Mouse (Mus musculus): ENCODE data around the gene Vmn1r239-ps. TPM values are rescaled to one million over a fixed set of nuclear protein-coding genes. Genes with fewer than 3 reads are reported as not detected.
"Not testable (repeated sequence)": the region's sequence is repeated elsewhere in the genome, so short reads cannot be mapped to it uniquely, and the experiment has no call there.

Vmn1r239-ps gene
- polyA plus RNA-seq (2014; fragmentation: Nextera tagmentation; extraction: Ambion mirVana): not detected in 2 replicates

GRCm38 (mm10) chrX:147453610-147454009 is at the start of gene Vmn1r239-ps:
Gene Vmn1r239-ps, minus strand, starts transcription at chrX:147453710.
- H3K27me3 ChIP-seq (ENCODE audit: control insufficient read depth, insufficient read depth, low read length); H3K9ac ChIP-seq (ENCODE audit: low read length); H3K36me3 ChIP-seq (ENCODE audit: control insufficient read depth, insufficient read depth, low read length); H3K4me2 ChIP-seq (ENCODE audit: low read depth); H3K27ac ChIP-seq (ENCODE audit: low read depth, low read length); H3K4me3 ChIP-seq (ENCODE audit: low read depth, low read length); ATAC-seq (ENCODE audit: insufficient read depth, low FRiP score, low TSS enrichment); DNase-seq (ENCODE audit: low spot score); H3K4me1 ChIP-seq (ENCODE audit: control insufficient read depth, insufficient read depth, low read length); H3K9me3 ChIP-seq (ENCODE audit: control insufficient read depth, low read length): not testable (repeated sequence)
- 82% methylated on average over 1 of the region's 1 CpGs for WGBS

GRCm38 (mm10) chrX:147489551-147489950 is 36.0 kb upstream of the Vmn1r239-ps start:
- Histone ChIP-seq H3K4me3 (ENCODE audit: low read depth, low read length) (no peak overlapping the region), H3K4me1 (ENCODE audit: control insufficient read depth, insufficient read depth, low read length) (no peaks in the 10 kb centered on the region), H3K9me3 (ENCODE audit: control insufficient read depth, low read length) (no peaks in the 10 kb centered on the region), H3K9ac (ENCODE audit: low read length) (no peak overlapping the region), H3K36me3 (ENCODE audit: control insufficient read depth, insufficient read depth, low read length) (no peaks in the 10 kb centered on the region), H3K4me2 (ENCODE audit: low read depth) (no peak overlapping the region), H3K27me3 (ENCODE audit: control insufficient read depth, insufficient read depth, low read length) (no peaks in the 10 kb centered on the region), H3K27ac (ENCODE audit: low read depth, low read length) (no peak overlapping the region)
- DNase-seq (ENCODE audit: low spot score) (no peak), ATAC-seq (ENCODE audit: insufficient read depth, low FRiP score, low TSS enrichment) (no peak)
- WGBS: 88% methylated on average over 2 of the region's 2 CpGs

- ATAC-seq (ENCODE audit: insufficient read depth, low FRiP score, low TSS enrichment) (no peak), DNase-seq (ENCODE audit: low spot score) (no peak)
- Histone ChIP-seq H3K9me3 (ENCODE audit: control insufficient read depth, low read length) (no peaks in the 10 kb centered on the region), H3K4me2 (ENCODE audit: low read depth) (no peak overlapping the region), H3K36me3 (ENCODE audit: control insufficient read depth, insufficient read depth, low read length) (no peaks in the 10 kb centered on the region), H3K27ac (ENCODE audit: low read depth, low read length) (no peak overlapping the region), H3K9ac (ENCODE audit: low read length) (no peak overlapping the region), H3K4me1 (ENCODE audit: control insufficient read depth, insufficient read depth, low read length) (no peaks in the 10 kb centered on the region), H3K4me3 (ENCODE audit: low read depth, low read length) (no peak overlapping the region), H3K27me3 (ENCODE audit: control insufficient read depth, insufficient read depth, low read length) (no peaks in the 10 kb centered on the region)
- WGBS: 93% methylated on average over 4 of the region's 4 CpGs
Measured at GRCm38 (mm10) chrX:147443386-147443785, 10.1 kb downstream of the Vmn1r239-ps start.

- no peak overlapping the region for H3K9ac ChIP-seq (ENCODE audit: low read length)
- ATAC-seq (ENCODE audit: insufficient read depth, low FRiP score, low TSS enrichment) (no peak), DNase-seq (ENCODE audit: low spot score) (no peak)
- H3K27ac ChIP-seq (ENCODE audit: low read depth, low read length): no peak overlapping the region
- H3K4me2 ChIP-seq (ENCODE audit: low read depth): no peak overlapping the region
- no peaks in the 10 kb centered on the region for H3K36me3 ChIP-seq (ENCODE audit: control insufficient read depth, insufficient read depth, low read length)
- H3K4me3 ChIP-seq (ENCODE audit: low read depth, low read length): no peak overlapping the region
- no peaks in the 10 kb centered on the region for H3K9me3 ChIP-seq (ENCODE audit: control insufficient read depth, low read length)
- H3K4me1 ChIP-seq (ENCODE audit: control insufficient read depth, insufficient read depth, low read length): no peaks in the 10 kb centered on the region
- 85% methylated on average over 2 of the region's 2 CpGs for WGBS
- no peaks in the 10 kb centered on the region for H3K27me3 ChIP-seq (ENCODE audit: control insufficient read depth, insufficient read depth, low read length)
Measured at GRCm38 (mm10) chrX:147435400-147435799, 18.1 kb downstream of the Vmn1r239-ps start.

GRCm38 (mm10) chrX:147429753-147430152 is 23.8 kb downstream of the Vmn1r239-ps start:
- no peak for ATAC-seq (ENCODE audit: insufficient read depth, low FRiP score, low TSS enrichment)
- Histone ChIP-seq H3K4me2 (ENCODE audit: low read depth) (no peak overlapping the region), H3K9ac (ENCODE audit: low read length) (no peak overlapping the region), H3K4me3 (ENCODE audit: low read depth, low read length) (no peak overlapping the region), H3K9me3 (ENCODE audit: control insufficient read depth, low read length) (no peaks in the 10 kb centered on the region), H3K4me1 (ENCODE audit: control insufficient read depth, insufficient read depth, low read length) (no peaks in the 10 kb centered on the region), H3K27me3 (ENCODE audit: control insufficient read depth, insufficient read depth, low read length) (no peaks in the 10 kb centered on the region), H3K36me3 (ENCODE audit: control insufficient read depth, insufficient read depth, low read length) (no peaks in the 10 kb centered on the region), H3K27ac (ENCODE audit: low read depth, low read length) (no peak overlapping the region)
- DNase-seq (ENCODE audit: low spot score): no peak
- 80% methylated on average over 1 of the region's 1 CpGs for WGBS

GRCm38 (mm10) chrX:147429129-147429528 is 24.4 kb downstream of the Vmn1r239-ps start, which contains the start of gene Il13ra2:
Gene Il13ra2, minus strand, starts transcription at chrX:147429192.
- Histone ChIP-seq H3K4me2 (ENCODE audit: low read depth) (no peak within 1 kb of the TSS), H3K9ac (ENCODE audit: low read length) (no peak within 1 kb of the TSS), H3K36me3 (ENCODE audit: control insufficient read depth, insufficient read depth, low read length) (no peaks in the 10 kb centered on the region), H3K27me3 (ENCODE audit: control insufficient read depth, insufficient read depth, low read length) (no peaks in the 10 kb centered on the region), H3K9me3 (ENCODE audit: control insufficient read depth, low read length) (no peaks in the 10 kb centered on the region), H3K27ac (ENCODE audit: low read depth, low read length) (no peak within 1 kb of the TSS), H3K4me1 (ENCODE audit: control insufficient read depth, insufficient read depth, low read length) (no peaks in the 10 kb centered on the region), H3K4me3 (ENCODE audit: low read depth, low read length) (no peak within 1 kb of the TSS)
- DNase-seq (ENCODE audit: low spot score) (no peak), ATAC-seq (ENCODE audit: insufficient read depth, low FRiP score, low TSS enrichment) (no peak)
- WGBS: 73% methylated on average over 1 of the region's 1 CpGs

Other genes starting within 250 kb of the Vmn1r239-ps start
- gene Il13ra2, start 24.5 kb downstream of the Vmn1r239-ps start, polyA plus RNA-seq (2014; fragmentation: Nextera tagmentation; extraction: Ambion mirVana): not detected in 2 replicates
- 9.3 and 11.0 TPM in 2 replicates for gene Lrch2, start 100.4 kb upstream of the Vmn1r239-ps start, polyA plus RNA-seq (2014; fragmentation: Nextera tagmentation; extraction: Ambion mirVana)

Measured in neural tube, embryonic 11.5 days (tissue).